Mouse (Mus musculus) stomach, postnatal 0 days (tissue): ENCODE results near the gene Hmga1b.

ENCODE experiments used
- CTCF ChIP-seq: IDR thresholded peaks from 2 replicates; pipeline ENCODE4 v1.5.1; 2016; ENCODE audit warnings: antibody characterized with exemption, low read depth, mild to moderate bottlenecking, moderate library complexity
- EP300 ChIP-seq: optimal IDR thresholded peaks from 2 replicates; pipeline ENCODE3; 2016; ENCODE audit warnings: antibody characterized with exemption

- TF ChIP-seq CTCF (no peak), EP300 (no peak)
These were observed 48.0 kb upstream of the Hmga1b start for GRCm38 (mm10) chr11:120714546-120714945.
